In genomic region chr13:58057953-58058870, GRCm38 (mm10) we compare ENCODE assay signal across 8 mouse cellular contexts. TPM values are rescaled to one million over a fixed set of nuclear protein-coding genes. Genes with fewer than 3 reads are reported as not detected.
A peak's percentile ranks its signal among the peaks of the same experiment; 100 is the strongest.
DNase-seq lines count a peak whose midpoint lies in the region; ATAC-seq and TF ChIP-seq lines count a peak whose summit lies in the region.

No protein-coding gene starts in this region.

- no peak for TF ChIP-seq CTCF in heart, postnatal 0 days (IDR thresholded peaks at IDR 0.05; ENCODE audit: low read depth)

- no peak overlapping the region for H3K4me3 ChIP-seq in embryonic facial prominence, embryonic 10.5 days
- H3K4me3 ChIP-seq in heart, postnatal 0 days (ENCODE audit: low read depth, low read length): no peak overlapping the region

- 43% methylated on average over 17 of the region's 17 CpGs for WGBS in embryonic facial prominence, embryonic 10.5 days
- WGBS in heart, postnatal 0 days: 47% methylated on average over 17 of the region's 17 CpGs

- no peak overlapping the region for H3K9ac ChIP-seq in heart, postnatal 0 days (replicated peaks; ENCODE audit: low read depth, low read length)

- H3K36me3 ChIP-seq in embryonic facial prominence, embryonic 10.5 days (replicated peaks): no peaks in the 10 kb centered on the region; the same call in 1 of the 2 replicates
- peaks cover 15% of the 10 kb centered on the region; the same call in 1 of the 2 replicates for H3K36me3 ChIP-seq in heart, postnatal 0 days (replicated peaks; ENCODE audit: control insufficient read depth, insufficient read depth, low read length)

- no peak for TF ChIP-seq EP300 in heart, postnatal 0 days (IDR thresholded peaks at IDR 0.05; ENCODE audit: low read depth)

- H3K4me1 ChIP-seq in embryonic facial prominence, embryonic 10.5 days: peaks cover 25% of the 10 kb centered on the region
- no peaks in the 10 kb centered on the region for H3K4me1 ChIP-seq in heart, postnatal 0 days (ENCODE audit: control insufficient read depth, insufficient read depth)

- H3K27ac ChIP-seq in embryonic facial prominence, embryonic 10.5 days (replicated peaks): peak overlapping the region; percentile 71
- peak overlapping the region; percentile 59 for H3K27ac ChIP-seq in heart, postnatal 0 days (ENCODE audit: low read depth)

- no peaks in the 10 kb centered on the region for H3K27me3 ChIP-seq in embryonic facial prominence, embryonic 10.5 days (replicated peaks; ENCODE audit: low read depth, poor library complexity, severe bottlenecking)
- H3K27me3 ChIP-seq in heart, postnatal 0 days (ENCODE audit: control insufficient read depth, insufficient read depth, low read length): no peaks in the 10 kb centered on the region

- H3K4me2 ChIP-seq in heart, postnatal 0 days (ENCODE audit: low read depth, low read length): no peak overlapping the region

- peaks cover 4% of the 10 kb centered on the region for H3K9me3 ChIP-seq in embryonic facial prominence, embryonic 10.5 days
- H3K9me3 ChIP-seq in heart, postnatal 0 days (replicated peaks; ENCODE audit: control insufficient read depth, low read length): no peaks in the 10 kb centered on the region

- ATAC-seq in heart, postnatal 0 days (ENCODE audit: insufficient read depth, low read depth): peak; percentile 65

- peak; percentile 85 for DNase-seq in Muller cell, postnatal 12 days (ENCODE audit: inconsistent ontology term)
- peak; percentile 72 for DNase-seq in embryonic facial prominence, embryonic 10.5 days (ENCODE audit: low spot score)
- DNase-seq in heart, postnatal 0 days (ENCODE audit: low spot score): peak; percentile 42
- DNase-seq in kidney, postnatal 14 days: peak; percentile 82
- DNase-seq in lung, postnatal 25 days (ENCODE audit: low spot score): peak; percentile 46
- DNase-seq in cerebellum, adult 9-10 months: no peak
- DNase-seq in frontal cortex, postnatal 25 days (ENCODE audit: low spot score in 2 of 2): no peak
- DNase-seq in spleen, adult 18-20 months: no peak

RNA-seq across cellular contexts. Expression of gene Klhl3, which starts 55.2 kb away (rescaled TPM):
- 1.7 and 1.8 TPM in 2 replicates for polyA plus RNA-seq in embryonic facial prominence, embryonic 10.5 days (2016; fragmentation: Nextera tagmentation; extraction: Ambion mirVana)
- 5.6 and 6.1 TPM in 2 replicates for total RNA-seq in heart, postnatal 0 days (2014; rRNA removed; ENCODE audit: low replicate concordance)
- polyA plus RNA-seq in heart, postnatal 0 days (2015; fragmentation: Nextera tagmentation; extraction: Ambion mirVana): 7.4 and 8.3 TPM in 2 replicates

Comparison
In these comparisons a context has a peak if more than half of its experiments do, and no peak if none do; other contexts are left out.
1. DNase-seq: peak in Muller cell, postnatal 12 days (single experiment), embryonic facial prominence, embryonic 10.5 days (single experiment), heart, postnatal 0 days (single experiment), kidney, postnatal 14 days (single experiment) and lung, postnatal 25 days (single experiment); none in cerebellum, adult 9-10 months (single experiment), frontal cortex, postnatal 25 days (0 of 2) and spleen, adult 18-20 months (0 of 2).